Mouse (Mus musculus) forebrain, embryonic 13.5 days (tissue): ENCODE data around the gene Uhrf1bp1l. TPM values are rescaled to one million over a fixed set of nuclear protein-coding genes. Genes with fewer than 3 reads are reported as not detected.

ENCODE experiments used
- ATAC-seq: fragments of 200-750 bp; cut with Nextera tagmentation; 2 replicates; pipeline ENCODE4 v1.8.0; 2017
- H3K27ac ChIP-seq: fragments of 300-500 bp; sonication (generic); 2 replicates; pipeline ENCODE4 v1.5.1; 2015; ENCODE audit warnings: inconsistent platforms, mild to moderate bottlenecking, moderate library complexity
- H3K27me3 ChIP-seq: fragments of 300-500 bp; sonication (generic); 2 replicates; pipeline ENCODE4 v1.6.1; 2015; ENCODE audit warnings: mild to moderate bottlenecking, inconsistent platforms
- H3K36me3 ChIP-seq: fragments of 300-500 bp; sonication (generic); 2 replicates; pipeline ENCODE4 v1.6.1; 2015; ENCODE audit warnings: mild to moderate bottlenecking, inconsistent platforms; ENCODE audit not compliant: poor library complexity, severe bottlenecking
- H3K4me1 ChIP-seq: fragments of 300-500 bp; sonication (generic); 2 replicates; pipeline ENCODE4 v1.6.1; 2015; ENCODE audit warnings: inconsistent platforms
- H3K4me2 ChIP-seq: fragments of 300-500 bp; sonication (generic); 2 replicates; pipeline ENCODE4 v1.6.1; 2015; ENCODE audit warnings: inconsistent platforms, mild to moderate bottlenecking, moderate library complexity
- H3K4me3 ChIP-seq: fragments of 300-500 bp; sonication (generic); 2 replicates; pipeline ENCODE4 v1.5.1; 2015; ENCODE audit warnings: mild to moderate bottlenecking, inconsistent platforms
- H3K9ac ChIP-seq: fragments of 300-500 bp; sonication (generic); 2 replicates; pipeline ENCODE4 v1.6.1; 2015; ENCODE audit warnings: mild to moderate bottlenecking, inconsistent platforms
- H3K9me3 ChIP-seq: fragments of 300-500 bp; sonication (generic); replicated peaks from 2 replicates; pipeline ENCODE4 v1.6.1; 2016; ENCODE audit warnings: inconsistent platforms
- WGBS: fragments of 180-500 bp; shearing (Covaris S2); methylation state at CpG from one replicate; pipeline ENCODE4 v1.1.7; 2015; 5-methylcytosine and 5-hydroxymethylcytosine counted together
- polyA plus RNA-seq: library from polyadenylated mRNA; unstranded; fragments of >200 nt; fragmentation: Nextera tagmentation; extraction: Ambion mirVana; gene quantifications from 2 replicates; pipeline ENCODE4 v1.2.1, GENCODE M21; 2015

Gene Uhrf1bp1l
- polyA plus RNA-seq, 1 experiment from 2014 or later = 24.9 TPM

GRCm38 (mm10) chr10:89747911-89748310, 3.1 kb downstream of the Uhrf1bp1l start:
- WGBS = 95% methylated on average over 1 of the region's 1 CpGs
- Histone ChIP-seq H3K27me3 (no peaks in the 10 kb centered on the region), H3K4me2 (no peak overlapping the region), H3K4me1 (peaks cover 11% of the 10 kb centered on the region), H3K27ac (no peak overlapping the region), H3K9me3 (no peaks in the 10 kb centered on the region), H3K4me3 (no peak overlapping the region), H3K36me3 (no peaks in the 10 kb centered on the region; the same call in 1 of the 2 replicates), H3K9ac (no peak overlapping the region)
- no peak for ATAC-seq

- H3K9ac ChIP-seq = no peak overlapping the region
- H3K4me3 ChIP-seq = no peak overlapping the region
- H3K4me1 ChIP-seq = peaks cover 11% of the 10 kb centered on the region
- ATAC-seq = no peak
- no peaks in the 10 kb centered on the region for H3K9me3 ChIP-seq
- 93% methylated on average over 2 of the region's 2 CpGs for WGBS
- H3K4me2 ChIP-seq = no peak overlapping the region
- H3K36me3 ChIP-seq = no peaks in the 10 kb centered on the region; the same call in 1 of the 2 replicates
- no peak overlapping the region for H3K27ac ChIP-seq
- H3K27me3 ChIP-seq = no peaks in the 10 kb centered on the region
Measured at GRCm38 (mm10) chr10:89748619-89749018, 3.8 kb downstream of the Uhrf1bp1l start.

GRCm38 (mm10) chr10:89751069-89751468, 6.3 kb downstream of the Uhrf1bp1l start:
- no peaks in the 10 kb centered on the region for H3K27me3 ChIP-seq
- 85% methylated on average over 5 of the region's 5 CpGs for WGBS
- no peak overlapping the region for H3K4me2 ChIP-seq
- H3K4me1 ChIP-seq = peaks cover 11% of the 10 kb centered on the region
- H3K27ac ChIP-seq = no peak overlapping the region
- no peaks in the 10 kb centered on the region for H3K9me3 ChIP-seq
- no peak for ATAC-seq
- no peaks in the 10 kb centered on the region; the same call in 1 of the 2 replicates for H3K36me3 ChIP-seq
- H3K4me3 ChIP-seq = no peak overlapping the region
- no peak overlapping the region for H3K9ac ChIP-seq

GRCm38 (mm10) chr10:89755231-89755630, 10.4 kb downstream of the Uhrf1bp1l start:
- 94% methylated on average over 4 of the region's 4 CpGs for WGBS
- no peaks in the 10 kb centered on the region for H3K4me1 ChIP-seq

GRCm38 (mm10) chr10:89760772-89761171, 16.0 kb downstream of the Uhrf1bp1l start:
- H3K27me3 ChIP-seq = no peaks in the 10 kb centered on the region
- H3K27ac ChIP-seq = no peak overlapping the region
- no peak overlapping the region for H3K4me2 ChIP-seq
- H3K36me3 ChIP-seq = 0 out of 2 replicates have a peak, but pooled peaks cover 5% of the 10 kb centered on the region
- no peaks in the 10 kb centered on the region for H3K9me3 ChIP-seq
- H3K9ac ChIP-seq = no peak overlapping the region
- no peaks in the 10 kb centered on the region for H3K4me1 ChIP-seq
- no peak overlapping the region for H3K4me3 ChIP-seq
- ATAC-seq = no peak
- WGBS = 83% methylated on average over 5 of the region's 5 CpGs

More at GRCm38 (mm10) chr10:89755231-89755630, 10.4 kb downstream of the Uhrf1bp1l start:
- ATAC-seq = no peak
- Histone ChIP-seq H3K4me2 (no peak overlapping the region), H3K9ac (no peak overlapping the region), H3K36me3 (0 out of 2 replicates have a peak, but pooled peaks cover 5% of the 10 kb centered on the region), H3K9me3 (no peaks in the 10 kb centered on the region), H3K27me3 (no peaks in the 10 kb centered on the region), H3K27ac (no peak overlapping the region), H3K4me3 (no peak overlapping the region)

- H3K27ac ChIP-seq = no peak overlapping the region
- H3K4me2 ChIP-seq = no peak overlapping the region
- no peak overlapping the region for H3K4me3 ChIP-seq
- no peaks in the 10 kb centered on the region for H3K4me1 ChIP-seq
- ATAC-seq = no peak
- WGBS = 91% methylated on average over 9 of the region's 9 CpGs
- H3K27me3 ChIP-seq = no peaks in the 10 kb centered on the region
- H3K36me3 ChIP-seq = no peaks in the 10 kb centered on the region
- H3K9ac ChIP-seq = no peak overlapping the region
- H3K9me3 ChIP-seq = no peaks in the 10 kb centered on the region
Measured at GRCm38 (mm10) chr10:89764457-89765121, 19.8 kb downstream of the Uhrf1bp1l start.

GRCm38 (mm10) chr10:89765790-89766714, 21.3 kb downstream of the Uhrf1bp1l start:
- Histone ChIP-seq H3K4me2 (no peak overlapping the region), H3K9me3 (no peaks in the 10 kb centered on the region), H3K27me3 (no peaks in the 10 kb centered on the region), H3K27ac (no peak overlapping the region), H3K9ac (no peak overlapping the region), H3K36me3 (no peaks in the 10 kb centered on the region), H3K4me1 (no peaks in the 10 kb centered on the region), H3K4me3 (no peak overlapping the region)
- 95% methylated on average over 11 of the region's 11 CpGs for WGBS
- no peak for ATAC-seq

- H3K4me3 ChIP-seq = no peak overlapping the region
- WGBS = 88% methylated on average over 7 of the region's 7 CpGs
- ATAC-seq = no peak
- no peaks in the 10 kb centered on the region for H3K36me3 ChIP-seq
- no peak overlapping the region for H3K9ac ChIP-seq
- H3K4me2 ChIP-seq = no peak overlapping the region
- no peak overlapping the region for H3K27ac ChIP-seq
- H3K27me3 ChIP-seq = no peaks in the 10 kb centered on the region
- H3K4me1 ChIP-seq = no peaks in the 10 kb centered on the region
- no peaks in the 10 kb centered on the region for H3K9me3 ChIP-seq
Measured at GRCm38 (mm10) chr10:89768352-89769020, 23.7 kb downstream of the Uhrf1bp1l start.

- no peak overlapping the region for H3K27ac ChIP-seq
- no peaks in the 10 kb centered on the region for H3K4me1 ChIP-seq
- H3K9ac ChIP-seq = no peak overlapping the region
- no peaks in the 10 kb centered on the region for H3K27me3 ChIP-seq
- WGBS = 92% methylated on average over 4 of the region's 4 CpGs
- no peak overlapping the region for H3K4me3 ChIP-seq
- ATAC-seq = no peak
- H3K9me3 ChIP-seq = no peaks in the 10 kb centered on the region
- H3K4me2 ChIP-seq = no peak overlapping the region
- no peaks in the 10 kb centered on the region for H3K36me3 ChIP-seq
Measured at GRCm38 (mm10) chr10:89769096-89769495, 24.3 kb downstream of the Uhrf1bp1l start.

GRCm38 (mm10) chr10:89771894-89772293, 27.1 kb downstream of the Uhrf1bp1l start:
- Histone ChIP-seq H3K27ac (no peak overlapping the region), H3K4me3 (no peak overlapping the region), H3K9ac (no peak overlapping the region), H3K9me3 (no peaks in the 10 kb centered on the region), H3K27me3 (no peaks in the 10 kb centered on the region), H3K4me1 (no peaks in the 10 kb centered on the region), H3K36me3 (peaks cover 5% of the 10 kb centered on the region; the same call in 1 of the 2 replicates), H3K4me2 (no peak overlapping the region)
- no peak for ATAC-seq
- 54% methylated on average over 2 of the region's 2 CpGs for WGBS

- H3K27me3 ChIP-seq = no peaks in the 10 kb centered on the region
- H3K9ac ChIP-seq = no peak overlapping the region
- peaks cover 12% of the 10 kb centered on the region for H3K36me3 ChIP-seq
- 93% methylated on average over 6 of the region's 6 CpGs for WGBS
- no peaks in the 10 kb centered on the region for H3K9me3 ChIP-seq
- no peak overlapping the region for H3K4me3 ChIP-seq
- no peaks in the 10 kb centered on the region for H3K4me1 ChIP-seq
- no peak for ATAC-seq
- no peak overlapping the region for H3K4me2 ChIP-seq
- no peak overlapping the region for H3K27ac ChIP-seq
Measured at GRCm38 (mm10) chr10:89776029-89776428, 31.2 kb downstream of the Uhrf1bp1l start.

GRCm38 (mm10) chr10:89791870-89792269, 47.1 kb downstream of the Uhrf1bp1l start:
- no peak overlapping the region for H3K4me3 ChIP-seq
- WGBS = 97% methylated on average over 4 of the region's 4 CpGs
- H3K36me3 ChIP-seq = peaks cover 10% of the 10 kb centered on the region
- ATAC-seq = no peak
- H3K27me3 ChIP-seq = no peaks in the 10 kb centered on the region
- H3K9me3 ChIP-seq = no peaks in the 10 kb centered on the region
- no peaks in the 10 kb centered on the region for H3K4me1 ChIP-seq
- H3K4me2 ChIP-seq = no peak overlapping the region
- no peak overlapping the region for H3K9ac ChIP-seq
- no peak overlapping the region for H3K27ac ChIP-seq
